Comparison of ENCODE assay signal across 18 mouse cellular contexts in the genomic region with DNA sequence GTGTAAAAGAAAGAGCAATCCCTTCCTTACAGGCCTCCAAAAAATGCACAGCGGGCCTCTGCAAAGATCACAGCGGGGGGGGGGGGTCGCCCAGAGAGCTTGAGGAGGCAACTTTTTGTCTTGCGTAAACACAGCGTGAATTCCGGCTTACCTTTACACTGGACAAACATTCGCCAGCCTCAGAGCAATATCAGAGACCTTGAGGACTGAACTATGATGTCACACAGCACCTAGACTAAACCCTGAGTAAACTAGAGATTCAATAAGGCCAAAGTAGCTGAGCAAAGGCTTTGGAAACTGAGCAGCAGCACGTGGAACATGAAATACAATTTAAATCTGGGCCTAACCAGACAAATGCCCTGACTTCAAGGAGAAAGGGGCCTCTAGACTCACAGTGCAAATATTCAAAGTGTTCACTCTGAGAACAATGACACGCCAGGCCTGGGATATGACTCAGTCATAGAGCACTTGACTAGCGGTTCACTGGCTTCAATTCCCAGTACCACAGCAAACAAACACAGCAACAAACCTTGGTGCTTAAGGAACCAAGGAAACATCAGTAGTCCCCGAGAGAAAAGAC. TPM values are rescaled to one million over a fixed set of nuclear protein-coding genes. Genes with fewer than 3 reads are reported as not detected.
A peak's percentile ranks its signal among the peaks of the same experiment; 100 is the strongest.
DNase-seq lines count a peak whose midpoint lies in the region; ATAC-seq and TF ChIP-seq lines count a peak whose summit lies in the region.
"Had no signal": no experiment of that assay in that cellular context is flagged by ENCODE, and none has a peak within 500 bp of the region (broad histone marks: within the 10 kb centered on the region; RNA-seq: fewer than 3 reads in every experiment).

No protein-coding gene starts in this region.

- no peak overlapping the region for H3K4me3 ChIP-seq in liver, adult 2 months (ENCODE audit: insufficient read depth, low read depth, low read length)
- no peak overlapping the region for H3K4me3 ChIP-seq in liver, embryonic 11.5 days (ENCODE audit: low read depth, low read length)
- H3K4me3 ChIP-seq in intestine, embryonic 16.5 days (ENCODE audit: low read length), result no peak overlapping the region
- H3K4me3 ChIP-seq: heart, embryonic 12.5 days; limb, embryonic 13.5 days; midbrain, embryonic 12.5 days had no signal

- H3K79me2 ChIP-seq in liver, adult 2 months (ENCODE audit: control insufficient read depth, insufficient read depth, low read length), result no peaks in the 10 kb centered on the region

- H3K4me2 ChIP-seq in liver, embryonic 11.5 days, result no peak overlapping the region
- no peak overlapping the region for H3K4me2 ChIP-seq in intestine, embryonic 16.5 days (ENCODE audit: low read depth, low read length)
- H3K4me2 ChIP-seq: heart, embryonic 12.5 days; limb, embryonic 13.5 days; midbrain, embryonic 12.5 days had no signal

- H3K9ac ChIP-seq in liver, adult 2 months (ENCODE audit: low read depth, low read length), result no peak overlapping the region
- no peak overlapping the region for H3K9ac ChIP-seq in liver, embryonic 11.5 days (ENCODE audit: low read depth, low read length)
- no peak overlapping the region for H3K9ac ChIP-seq in intestine, embryonic 16.5 days (ENCODE audit: low read depth, low read length)
- H3K9ac ChIP-seq: heart, embryonic 12.5 days; limb, embryonic 13.5 days; midbrain, embryonic 12.5 days had no signal

- H3K27me3 ChIP-seq in liver, adult 2 months (ENCODE audit: control insufficient read depth, insufficient read depth, low read length), result no peaks in the 10 kb centered on the region
- peaks cover 45% of the 10 kb centered on the region for H3K27me3 ChIP-seq in liver, embryonic 11.5 days (replicated peaks; ENCODE audit: control insufficient read depth, insufficient read depth, low read length)
- H3K27me3 ChIP-seq in intestine, embryonic 16.5 days (replicated peaks; ENCODE audit: control insufficient read depth, insufficient read depth, low read length), result 0 out of 2 replicates have a peak, but pooled peaks cover 3% of the 10 kb centered on the region

- no peaks in the 10 kb centered on the region for H3K9me3 ChIP-seq in liver, embryonic 11.5 days (ENCODE audit: control insufficient read depth, low read length)
- H3K9me3 ChIP-seq in intestine, embryonic 16.5 days (ENCODE audit: control insufficient read depth, low read length), result no peaks in the 10 kb centered on the region
- H3K9me3 ChIP-seq: heart, embryonic 12.5 days; limb, embryonic 13.5 days; midbrain, embryonic 12.5 days had no signal

- ATAC-seq in liver, embryonic 11.5 days (replicated peaks; ENCODE audit: low FRiP score), result no peak
- ATAC-seq in intestine, embryonic 16.5 days, result peak; percentile 59; the same call in 1 of the 2 replicates
- ATAC-seq: CD4-positive, CD25-positive, alpha-beta regulatory T cell, adult 4 months had no signal

- DNase-seq in liver, adult 2 months (ENCODE audit: extremely low read depth, low read depth, low spot score), result peak; percentile 26
- DNase-seq in liver, embryonic 11.5 days (ENCODE audit: low spot score), result no peak
- DNase-seq in NIH3T3 (ENCODE audit: low read depth), result peak; percentile 68
- peak; percentile 69 for DNase-seq in yolk sac, embryonic 10.5 days (ENCODE audit: low spot score)
- DNase-seq in heart, adult 8-10 months (ENCODE audit: low spot score), result no peak
- no peak for DNase-seq in left cerebral cortex, postnatal 14 days (ENCODE audit: low spot score in 2 of 2)
- DNase-seq: cerebellum, adult 9-10 months; gastrocnemius, postnatal 36 days; heart, postnatal 4 days; kidney, adult 18-20 months; kidney, postnatal 25 days; right cerebral cortex, postnatal 4 days; thymus, postnatal 25 days had no signal

- TF ChIP-seq CTCF in liver, adult 2 months (IDR thresholded peaks at IDR 0.05; ENCODE audit: low read depth, low read length), result no peak

- H3K36me3 ChIP-seq in liver, adult 2 months (ENCODE audit: control insufficient read depth, insufficient read depth, low read length), result no peaks in the 10 kb centered on the region
- H3K36me3 ChIP-seq in liver, embryonic 11.5 days (ENCODE audit: control insufficient read depth, insufficient read depth, low read length), result no peaks in the 10 kb centered on the region
- no peaks in the 10 kb centered on the region for H3K36me3 ChIP-seq in intestine, embryonic 16.5 days (ENCODE audit: control insufficient read depth, insufficient read depth, low read length)
- H3K36me3 ChIP-seq: heart, embryonic 12.5 days; limb, embryonic 13.5 days; midbrain, embryonic 12.5 days had no signal

- no peak for TF ChIP-seq POLR2A in liver, adult 2 months (IDR thresholded peaks at IDR 0.05; ENCODE audit: extremely low read depth, insufficient read depth, low read length)

- H3K4me1 ChIP-seq in liver, adult 2 months (ENCODE audit: control insufficient read depth, insufficient read depth, low read length), result no peaks in the 10 kb centered on the region
- H3K4me1 ChIP-seq in liver, embryonic 11.5 days (replicated peaks; ENCODE audit: control insufficient read depth, insufficient read depth, low read length), result no peaks in the 10 kb centered on the region
- H3K4me1 ChIP-seq in intestine, embryonic 16.5 days (ENCODE audit: control insufficient read depth, insufficient read depth, low read length), result no peaks in the 10 kb centered on the region
- H3K4me1 ChIP-seq: heart, embryonic 12.5 days; limb, embryonic 13.5 days; midbrain, embryonic 12.5 days had no signal

- WGBS in liver, adult 2 months, result 45% methylated on average over 11 of the region's 11 CpGs
- 47% methylated on average over 11 of the region's 11 CpGs for WGBS in liver, embryonic 11.5 days
- 31% methylated on average over 11 of the region's 11 CpGs for WGBS in intestine, embryonic 16.5 days

- no peak overlapping the region for H3K27ac ChIP-seq in liver, adult 2 months (replicated peaks; ENCODE audit: insufficient read depth, low read depth, low read length)
- no peak overlapping the region for H3K27ac ChIP-seq in liver, embryonic 11.5 days (ENCODE audit: low read depth, low read length)
- H3K27ac ChIP-seq in intestine, embryonic 16.5 days (ENCODE audit: low read length), result no peak overlapping the region
- H3K27ac ChIP-seq: limb, embryonic 13.5 days; midbrain, embryonic 12.5 days had no signal

- intact Hi-C loops in left cerebral cortex, postnatal 14 days (cut with DNase I), result no loop called here

RNA-seq across cellular contexts. Expression of a gene that starts 28.8 kb away (rescaled TPM):
- 13.8 and 14.4 TPM in 2 replicates for total RNA-seq in liver, adult 2 months (2014; rRNA removed)
- 1.9 and 2.1 TPM in 2 replicates for polyA plus RNA-seq in liver, adult 2 months (2012; rRNA removed)
- polyA plus RNA-seq in liver, embryonic 11.5 days (2014; fragmentation: Nextera tagmentation; extraction: Ambion mirVana), result 17.8 and 24.5 TPM in 2 replicates
- polyA plus RNA-seq in intestine, embryonic 16.5 days (2015; fragmentation: Nextera tagmentation; extraction: Ambion mirVana), result 20.2 and 22.2 TPM in 2 replicates
- total RNA-seq in heart, adult 8-10 months (2022), result 10 to 100 TPM; 22.4 to 28.4 (median 24.6) TPM
- total RNA-seq in left cerebral cortex, postnatal 14 days (2021), result 10 to 100 TPM; 28.2 to 28.7 TPM

Comparison
In these comparisons a context has a peak if more than half of its experiments do, and no peak if none do; other contexts are left out.
1. DNase-seq: peak in liver, adult 2 months (single experiment), NIH3T3 (single experiment) and yolk sac, embryonic 10.5 days (single experiment); none in liver, embryonic 11.5 days (single experiment), heart, adult 8-10 months (single experiment) and left cerebral cortex, postnatal 14 days (0 of 2).